Mouse (Mus musculus) heart, postnatal 0 days (tissue): ENCODE measurements around the gene Tmem151a.
A peak's percentile ranks its signal among the peaks of the same experiment; 100 is the strongest.

Experiments
- CTCF ChIP-seq: IDR thresholded peaks from 2 replicates; pipeline ENCODE4 v1.5.1; 2016; ENCODE audit warnings: antibody characterized with exemption, control low read depth, low read depth
- EP300 ChIP-seq: IDR thresholded peaks from 2 replicates; pipeline ENCODE4 v1.6.1; 2016; ENCODE audit warnings: antibody characterized with exemption, low read depth

- peak; percentile 22; the same call in 1 of the 2 replicates for TF ChIP-seq CTCF
- TF ChIP-seq EP300: no peak
Observed at GRCm38 (mm10) chr19:5109659-5110453, 24.5 kb upstream of the Tmem151a start.
